Mouse (Mus musculus): ENCODE results near the gene Fgl2. TPM values are rescaled to one million over a fixed set of nuclear protein-coding genes. Genes with fewer than 3 reads are reported as not detected.

Gene Fgl2
- polyA plus RNA-seq, 1 experiment from 2014 or later: 8.6 TPM

DNA sequence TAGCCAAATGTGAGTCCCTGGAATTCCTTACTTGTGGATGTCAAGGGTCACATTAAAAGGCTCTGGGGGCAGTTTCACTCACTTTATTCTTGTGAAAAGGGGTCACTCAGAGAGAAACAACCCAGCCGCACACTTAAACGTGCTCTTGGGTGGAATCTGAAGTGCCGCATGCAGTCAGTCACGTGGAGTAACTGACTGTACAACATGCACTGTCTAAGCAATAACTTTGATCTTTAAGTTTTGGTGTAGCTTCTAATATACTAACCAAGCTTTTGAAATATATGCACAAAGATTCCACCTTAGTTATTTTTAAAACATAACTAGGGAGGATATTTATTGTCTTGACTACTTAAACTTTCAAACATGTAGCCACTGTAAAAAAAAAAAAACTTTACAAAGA is 4.5 kb downstream of the Fgl2 start:
- Histone ChIP-seq H3K9ac (ENCODE audit: low read length) (no peak overlapping the region), H3K4me1 (replicated peaks; ENCODE audit: control insufficient read depth, insufficient read depth, low read length) (0 out of 2 replicates have a peak, but pooled peaks cover 5% of the 10 kb centered on the region), H3K36me3 (ENCODE audit: control insufficient read depth, insufficient read depth, low read length) (no peaks in the 10 kb centered on the region), H3K27me3 (replicated peaks; ENCODE audit: control insufficient read depth, insufficient read depth, low read length) (peaks cover 5% of the 10 kb centered on the region; the same call in 1 of the 2 replicates), H3K27ac (ENCODE audit: low read depth) (no peak overlapping the region), H3K4me2 (ENCODE audit: low read length) (no peak overlapping the region), H3K9me3 (ENCODE audit: control insufficient read depth, low read length) (no peaks in the 10 kb centered on the region), H3K4me3 (ENCODE audit: low read depth, low read length) (no peak overlapping the region)
- DNase-seq (ENCODE audit: low spot score) (no peak), ATAC-seq (replicated peaks; ENCODE audit: low FRiP score, low TSS enrichment, low read depth) (no peak)
- 68% methylated on average over 4 of the region's 4 CpGs for WGBS

DNA sequence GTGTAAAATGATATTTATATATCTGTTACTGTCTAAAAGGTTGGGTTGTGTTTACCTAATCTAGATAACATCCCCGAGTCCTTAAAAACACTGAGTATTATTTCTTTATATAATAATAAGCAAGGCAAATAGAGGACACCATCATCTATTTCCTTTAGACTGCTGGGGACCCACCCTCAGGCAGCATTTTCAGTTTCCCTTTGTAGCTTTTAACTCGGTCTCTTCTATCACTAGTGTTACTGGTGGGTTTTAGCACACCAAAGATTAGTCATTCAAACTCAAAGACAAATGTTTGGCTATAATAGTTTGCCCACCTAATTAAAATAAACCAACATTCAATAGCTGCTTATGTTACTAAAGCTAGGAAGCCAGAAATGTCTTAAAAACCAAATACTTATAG is 6.0 kb downstream of the Fgl2 start:
- H3K27me3 ChIP-seq (replicated peaks; ENCODE audit: control insufficient read depth, insufficient read depth, low read length): peaks cover 2% of the 10 kb centered on the region; the same call in 1 of the 2 replicates
- ATAC-seq (replicated peaks; ENCODE audit: low FRiP score, low TSS enrichment, low read depth): no peak
- H3K9me3 ChIP-seq (ENCODE audit: control insufficient read depth, low read length): no peaks in the 10 kb centered on the region
- no peak overlapping the region for H3K9ac ChIP-seq (ENCODE audit: low read length)
- no peak overlapping the region for H3K27ac ChIP-seq (ENCODE audit: low read depth)
- WGBS: 44% methylated on average over 2 of the region's 2 CpGs
- peaks cover 14% of the 10 kb centered on the region for H3K4me1 ChIP-seq (replicated peaks; ENCODE audit: control insufficient read depth, insufficient read depth, low read length)
- no peak overlapping the region for H3K4me2 ChIP-seq (ENCODE audit: low read length)
- H3K36me3 ChIP-seq (ENCODE audit: control insufficient read depth, insufficient read depth, low read length): no peaks in the 10 kb centered on the region
- no peak for DNase-seq (ENCODE audit: low spot score)
- H3K4me3 ChIP-seq (ENCODE audit: low read depth, low read length): no peak overlapping the region

DNA sequence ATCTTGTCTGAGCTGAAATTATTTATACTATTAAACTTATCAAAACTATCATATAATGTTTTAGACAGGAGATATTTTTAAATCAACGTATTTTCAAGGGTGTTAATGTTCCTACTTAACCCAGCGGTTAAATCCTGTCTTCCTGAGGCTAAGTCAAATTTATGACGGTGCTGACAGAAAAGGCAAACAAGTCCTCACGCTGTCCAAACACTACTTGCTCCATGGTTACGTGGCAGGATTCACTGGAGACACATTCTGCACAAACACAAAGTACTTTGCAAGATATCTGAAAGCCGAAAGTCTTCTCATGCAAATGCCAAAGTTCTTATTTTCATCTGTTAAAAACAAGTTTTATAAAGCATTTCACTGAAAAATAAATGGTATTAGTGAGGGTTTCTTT is 9.5 kb downstream of the Fgl2 start:
- DNase-seq (ENCODE audit: low spot score): no peak

DNA sequence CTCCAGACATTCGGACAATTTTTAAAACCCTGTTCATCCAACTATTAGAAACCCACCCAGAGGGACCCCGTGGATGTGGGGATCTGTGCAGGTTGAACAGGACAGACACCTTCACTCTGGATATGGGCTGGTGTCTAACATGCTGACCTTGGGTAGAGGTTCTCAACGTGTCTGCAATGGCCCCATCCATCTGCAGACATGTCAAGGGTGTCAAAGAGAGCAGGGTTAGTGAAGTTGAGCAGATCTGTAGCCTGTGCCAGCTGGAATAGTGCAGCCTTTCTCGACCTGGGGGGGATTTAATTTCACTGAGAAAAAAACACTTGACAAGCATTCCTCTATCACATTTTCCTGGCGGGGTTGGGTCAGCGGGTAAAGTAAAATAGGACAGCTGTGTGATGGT is 10.2 kb downstream of the Fgl2 start:
- no peak overlapping the region for H3K4me2 ChIP-seq (ENCODE audit: low read length)
- no peaks in the 10 kb centered on the region for H3K36me3 ChIP-seq (ENCODE audit: control insufficient read depth, insufficient read depth, low read length)
- no peak overlapping the region for H3K9ac ChIP-seq (ENCODE audit: low read length)
- H3K27ac ChIP-seq (ENCODE audit: low read depth): peak overlapping the region; percentile 29; the same call in 1 of the 2 replicates
- no peaks in the 10 kb centered on the region for H3K27me3 ChIP-seq (replicated peaks; ENCODE audit: control insufficient read depth, insufficient read depth, low read length)
- no peaks in the 10 kb centered on the region for H3K9me3 ChIP-seq (ENCODE audit: control insufficient read depth, low read length)
- peaks cover 21% of the 10 kb centered on the region for H3K4me1 ChIP-seq (replicated peaks; ENCODE audit: control insufficient read depth, insufficient read depth, low read length)
- H3K4me3 ChIP-seq (ENCODE audit: low read depth, low read length): no peak overlapping the region
- 29% methylated on average over 6 of the region's 6 CpGs for WGBS
- DNase-seq (ENCODE audit: low spot score) (no peak), ATAC-seq (replicated peaks; ENCODE audit: low FRiP score, low TSS enrichment, low read depth) (0 out of 2 replicates have a peak, but pooled peaks have one; percentile 12)

More for the DNA sequence above, 9.5 kb downstream of the Fgl2 start:
- WGBS: 11% methylated on average over 6 of the region's 6 CpGs
- no peak for ATAC-seq (replicated peaks; ENCODE audit: low FRiP score, low TSS enrichment, low read depth)
- Histone ChIP-seq H3K27me3 (replicated peaks; ENCODE audit: control insufficient read depth, insufficient read depth, low read length) (no peaks in the 10 kb centered on the region), H3K9ac (ENCODE audit: low read length) (no peak overlapping the region), H3K9me3 (ENCODE audit: control insufficient read depth, low read length) (no peaks in the 10 kb centered on the region), H3K4me2 (ENCODE audit: low read length) (no peak overlapping the region), H3K4me1 (replicated peaks; ENCODE audit: control insufficient read depth, insufficient read depth, low read length) (peaks cover 21% of the 10 kb centered on the region), H3K4me3 (ENCODE audit: low read depth, low read length) (no peak overlapping the region), H3K36me3 (ENCODE audit: control insufficient read depth, insufficient read depth, low read length) (no peaks in the 10 kb centered on the region), H3K27ac (ENCODE audit: low read depth) (no peak overlapping the region; the same call in 1 of the 2 replicates)

DNA sequence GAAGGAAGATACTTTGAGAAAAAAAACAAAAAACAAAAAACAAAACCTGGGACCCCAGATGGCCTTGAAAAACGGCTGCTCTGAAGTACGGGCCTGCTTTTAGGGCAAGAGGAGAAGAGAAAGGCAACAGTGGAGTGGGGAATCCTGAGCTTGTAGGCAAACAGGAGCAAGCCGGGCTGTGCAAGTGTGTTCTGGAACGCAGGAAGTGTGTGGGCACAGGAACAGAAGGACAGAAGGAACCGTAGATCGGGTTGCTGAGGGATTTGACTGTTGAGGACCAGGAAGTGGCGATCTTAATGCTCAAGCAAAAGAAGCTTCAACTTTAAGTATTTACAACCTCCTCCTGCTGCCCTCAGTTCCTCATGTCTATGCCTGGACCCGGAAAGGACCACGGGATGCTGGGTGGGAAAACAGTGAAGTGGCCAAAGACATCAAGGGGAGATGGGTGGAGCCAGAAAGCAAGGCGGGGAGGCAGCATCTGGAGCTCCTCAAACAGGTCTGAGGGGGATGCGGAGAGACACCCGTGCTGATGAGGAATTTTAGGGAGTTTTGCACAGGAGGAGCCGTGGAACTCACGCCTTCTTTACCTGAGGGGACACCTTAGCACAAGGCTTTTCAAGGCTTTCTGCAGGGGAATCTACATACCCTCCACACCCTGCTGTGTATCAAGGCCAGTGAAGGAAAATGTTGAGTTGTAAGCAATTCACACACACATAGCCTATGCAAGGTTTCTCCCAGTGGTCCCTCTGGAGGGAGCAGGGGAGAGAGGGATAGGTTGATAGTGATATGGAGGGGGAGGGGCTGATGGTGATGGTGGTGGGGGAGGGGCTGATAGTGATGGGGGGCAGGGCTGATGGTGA is 11.2 kb downstream of the Fgl2 start:
- Histone ChIP-seq H3K36me3 (ENCODE audit: control insufficient read depth, insufficient read depth, low read length) (no peaks in the 10 kb centered on the region), H3K4me2 (ENCODE audit: low read length) (0 out of 2 replicates have a peak overlapping the region, but pooled peaks have one; percentile 3), H3K9ac (ENCODE audit: low read length) (no peak overlapping the region), H3K4me3 (ENCODE audit: low read depth, low read length) (no peak overlapping the region), H3K4me1 (replicated peaks; ENCODE audit: control insufficient read depth, insufficient read depth, low read length) (peaks cover 21% of the 10 kb centered on the region), H3K27ac (ENCODE audit: low read depth) (peak overlapping the region; percentile 47; the same call in 1 of the 2 replicates), H3K27me3 (replicated peaks; ENCODE audit: control insufficient read depth, insufficient read depth, low read length) (no peaks in the 10 kb centered on the region), H3K9me3 (ENCODE audit: control insufficient read depth, low read length) (no peaks in the 10 kb centered on the region)
- ATAC-seq (replicated peaks; ENCODE audit: low FRiP score, low TSS enrichment, low read depth) (0 out of 2 replicates have a peak, but pooled peaks have one; percentile 13), DNase-seq (ENCODE audit: low spot score) (peak; percentile 62)
- WGBS: 23% methylated on average over 14 of the region's 14 CpGs

DNA sequence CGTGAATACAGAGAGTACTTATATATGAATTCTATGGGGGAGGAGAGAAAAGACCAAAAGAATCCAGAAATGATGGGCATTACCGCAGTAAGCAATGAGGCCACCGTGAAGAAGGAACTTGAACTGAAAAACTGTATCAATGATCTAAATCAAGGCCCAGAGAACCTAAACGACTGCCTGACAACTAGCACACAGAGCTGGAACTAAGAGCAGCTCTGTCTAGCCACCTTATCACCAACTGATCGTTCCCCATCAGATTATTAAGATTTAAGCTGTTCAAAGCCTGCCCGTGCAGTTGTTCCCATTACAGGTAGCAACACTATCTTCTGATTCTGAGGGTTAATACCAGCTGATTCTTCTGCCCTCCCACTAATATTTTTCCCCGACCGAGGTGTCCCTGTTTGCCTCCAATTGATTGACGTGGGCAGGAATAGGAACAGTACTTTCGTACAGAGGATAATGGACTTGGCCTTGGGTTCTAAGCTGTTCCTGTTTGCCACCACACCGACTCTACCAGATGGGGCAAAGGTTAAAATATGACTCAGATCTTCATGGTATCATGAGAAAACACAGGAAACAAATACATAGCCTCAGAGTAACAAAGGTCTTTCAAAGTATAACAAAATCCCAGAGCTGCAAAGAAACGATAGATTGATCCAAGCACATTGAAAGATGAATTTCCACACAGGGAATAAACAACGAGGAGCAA is 12.0 kb downstream of the Fgl2 start:
- Histone ChIP-seq H3K4me2 (ENCODE audit: low read length) (no peak overlapping the region), H3K27me3 (replicated peaks; ENCODE audit: control insufficient read depth, insufficient read depth, low read length) (no peaks in the 10 kb centered on the region)
- WGBS: 68% methylated on average over 13 of the region's 13 CpGs

DNA sequence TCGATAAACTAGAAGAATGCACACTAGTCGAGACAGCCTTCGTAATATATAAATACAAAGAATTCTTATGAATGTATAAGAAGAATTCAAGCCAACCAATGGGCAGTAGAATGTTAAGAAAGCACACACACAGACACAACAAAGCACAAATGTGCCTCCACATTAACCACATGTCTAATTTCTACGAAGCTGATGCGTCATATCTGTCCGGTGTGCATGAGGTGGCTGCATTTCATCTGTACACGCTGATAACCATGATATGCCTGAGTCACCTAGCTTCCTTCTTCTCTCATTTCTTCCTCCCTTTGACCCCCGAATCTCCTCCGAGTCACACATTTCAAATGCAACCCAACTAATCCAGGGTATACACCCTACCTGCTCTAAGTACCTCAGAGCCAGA is 12.5 kb downstream of the Fgl2 start:
- Histone ChIP-seq H3K4me3 (ENCODE audit: low read depth, low read length) (no peak overlapping the region), H3K9me3 (ENCODE audit: control insufficient read depth, low read length) (no peaks in the 10 kb centered on the region), H3K9ac (ENCODE audit: low read length) (no peak overlapping the region), H3K4me2 (ENCODE audit: low read length) (no peak overlapping the region), H3K4me1 (replicated peaks; ENCODE audit: control insufficient read depth, insufficient read depth, low read length) (peaks cover 21% of the 10 kb centered on the region), H3K27me3 (replicated peaks; ENCODE audit: control insufficient read depth, insufficient read depth, low read length) (no peaks in the 10 kb centered on the region), H3K27ac (ENCODE audit: low read depth) (no peak overlapping the region), H3K36me3 (ENCODE audit: control insufficient read depth, insufficient read depth, low read length) (no peaks in the 10 kb centered on the region)
- WGBS: 89% methylated on average over 9 of the region's 9 CpGs
- ATAC-seq (replicated peaks; ENCODE audit: low FRiP score, low TSS enrichment, low read depth) (no peak), DNase-seq (ENCODE audit: low spot score) (no peak)

More for the DNA sequence above, 12.0 kb downstream of the Fgl2 start:
- ATAC-seq (replicated peaks; ENCODE audit: low FRiP score, low TSS enrichment, low read depth) (no peak), DNase-seq (ENCODE audit: low spot score) (no peak)
- H3K27ac ChIP-seq (ENCODE audit: low read depth): no peak overlapping the region
- no peak overlapping the region for H3K4me3 ChIP-seq (ENCODE audit: low read depth, low read length)
- H3K9ac ChIP-seq (ENCODE audit: low read length): no peak overlapping the region
- peaks cover 21% of the 10 kb centered on the region for H3K4me1 ChIP-seq (replicated peaks; ENCODE audit: control insufficient read depth, insufficient read depth, low read length)
- H3K9me3 ChIP-seq (ENCODE audit: control insufficient read depth, low read length): no peaks in the 10 kb centered on the region
- H3K36me3 ChIP-seq (ENCODE audit: control insufficient read depth, insufficient read depth, low read length): no peaks in the 10 kb centered on the region

DNA sequence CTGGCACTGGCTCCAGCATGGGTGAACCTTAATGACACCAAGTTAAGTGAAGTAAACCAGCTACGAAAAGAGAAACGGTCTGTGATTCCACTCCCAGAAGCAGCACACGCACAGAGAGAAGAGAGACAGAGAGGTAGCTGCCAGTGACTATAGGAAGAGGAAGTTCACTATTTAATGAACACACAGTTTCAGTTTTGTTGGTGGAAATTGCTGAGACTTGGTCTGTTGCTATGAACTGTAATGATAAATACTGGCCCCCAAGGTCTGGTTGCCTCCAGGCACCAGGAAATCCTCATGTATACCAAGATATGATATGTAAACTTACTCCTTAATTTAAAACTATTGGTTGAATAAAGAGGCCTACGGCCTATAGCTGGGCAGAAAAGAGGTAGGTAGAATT is 14.0 kb downstream of the Fgl2 start:
- Histone ChIP-seq H3K9me3 (ENCODE audit: control insufficient read depth, low read length) (no peaks in the 10 kb centered on the region), H3K4me1 (replicated peaks; ENCODE audit: control insufficient read depth, insufficient read depth, low read length) (peaks cover 22% of the 10 kb centered on the region), H3K4me3 (ENCODE audit: low read depth, low read length) (no peak overlapping the region), H3K4me2 (ENCODE audit: low read length) (no peak overlapping the region), H3K27ac (ENCODE audit: low read depth) (no peak overlapping the region), H3K9ac (ENCODE audit: low read length) (no peak overlapping the region), H3K36me3 (ENCODE audit: control insufficient read depth, insufficient read depth, low read length) (no peaks in the 10 kb centered on the region), H3K27me3 (replicated peaks; ENCODE audit: control insufficient read depth, insufficient read depth, low read length) (no peaks in the 10 kb centered on the region)
- ATAC-seq (replicated peaks; ENCODE audit: low FRiP score, low TSS enrichment, low read depth): no peak
- DNase-seq (ENCODE audit: low spot score): no peak
- WGBS: 60% methylated on average over 4 of the region's 4 CpGs
